Mouse (Mus musculus) ES-Bruce4 (cell line): ENCODE measurements around the gene Cirbp. TPM values are rescaled to one million over a fixed set of nuclear protein-coding genes. Genes with fewer than 3 reads are reported as not detected.

ENCODE experiments used
- H3K27ac ChIP-seq: 2 replicates; pipeline ENCODE4 v1.5.1; 2012; ENCODE audit warnings: low read length, inconsistent platforms; ENCODE audit not compliant: insufficient read depth
- H3K27me3 ChIP-seq: 2 replicates; pipeline ENCODE4 v1.6.1; 2012; ENCODE audit warnings: mild to moderate bottlenecking, low read length, inconsistent platforms; ENCODE audit not compliant: control insufficient read depth, poor library complexity, insufficient read depth, severe bottlenecking
- H3K36me3 ChIP-seq: 2 replicates; pipeline ENCODE4 v1.6.1; 2012; ENCODE audit warnings: inconsistent platforms, mild to moderate bottlenecking, low read length, moderate library complexity; ENCODE audit not compliant: control insufficient read depth, poor library complexity, insufficient read depth, severe bottlenecking
- H3K4me1 ChIP-seq: one replicate; pipeline ENCODE4 v1.8.1; 2011; ENCODE audit warnings: low read length; ENCODE audit not compliant: control insufficient read depth, insufficient read depth
- H3K4me3 ChIP-seq: 2 replicates; pipeline ENCODE4 v1.5.1; 2011; ENCODE audit warnings: low read depth, mild to moderate bottlenecking, low read length
- H3K9ac ChIP-seq: 2 replicates; pipeline ENCODE4 v1.6.1; 2012; ENCODE audit warnings: low read depth, mild to moderate bottlenecking, inconsistent platforms; ENCODE audit not compliant: poor library complexity, severe bottlenecking
- H3K9me3 ChIP-seq: replicated peaks from 2 replicates; pipeline ENCODE4 v1.6.1; 2012; ENCODE audit warnings: mild to moderate bottlenecking, low read length, inconsistent platforms; ENCODE audit not compliant: control insufficient read depth, poor library complexity, insufficient read depth, severe bottlenecking
- CTCF ChIP-seq: IDR thresholded peaks from one replicate; pipeline ENCODE4 v1.8.1; 2011; ENCODE audit warnings: low read depth, low read length
- EP300 ChIP-seq: IDR thresholded peaks from 2 replicates; pipeline ENCODE4 v1.6.1; 2011; ENCODE audit warnings: low read depth, low read length; ENCODE audit not compliant: insufficient read depth
- POLR2A ChIP-seq: IDR thresholded peaks from one replicate; pipeline ENCODE4 v1.8.1; 2011; ENCODE audit warnings: low read length; ENCODE audit not compliant: insufficient read depth
- polyA plus RNA-seq: library from polyadenylated mRNA; stranded (reverse); fragments of >200 nt; gene quantifications from 2 replicates; pipeline ENCODE4 v1.2.4, GENCODE M21; 2011; ENCODE audit warnings: low read depth; ENCODE audit not compliant: missing spikeins, insufficient read depth, insufficient read length

The Cirbp gene
- polyA plus RNA-seq, 1 experiment = 51.9 TPM

- H3K9ac ChIP-seq = no peak overlapping the region
- no peaks in the 10 kb centered on the region for H3K4me1 ChIP-seq
- no peaks in the 10 kb centered on the region for H3K36me3 ChIP-seq
- no peaks in the 10 kb centered on the region for H3K9me3 ChIP-seq
- H3K4me3 ChIP-seq = no peak overlapping the region
- no peak overlapping the region for H3K27ac ChIP-seq
- H3K27me3 ChIP-seq = no peaks in the 10 kb centered on the region; the same call in 1 of the 2 replicates
- TF ChIP-seq CTCF (no peak), POLR2A (no peak), EP300 (no peak)
These were observed 28.2 kb downstream of the Cirbp start for GRCm38 (mm10) chr10:80193976-80194375.

- no peaks in the 10 kb centered on the region for H3K36me3 ChIP-seq
- TF ChIP-seq EP300 (no peak), POLR2A (no peak), CTCF (no peak)
- H3K9ac ChIP-seq = no peak overlapping the region
- no peaks in the 10 kb centered on the region for H3K4me1 ChIP-seq
- no peaks in the 10 kb centered on the region; the same call in 1 of the 2 replicates for H3K27me3 ChIP-seq
- no peak overlapping the region for H3K27ac ChIP-seq
- no peak overlapping the region for H3K4me3 ChIP-seq
- H3K9me3 ChIP-seq = no peaks in the 10 kb centered on the region
These were observed 28.7 kb downstream of the Cirbp start for GRCm38 (mm10) chr10:80194441-80194840.

- no peaks in the 10 kb centered on the region for H3K36me3 ChIP-seq
- no peak for TF ChIP-seq POLR2A
- TF ChIP-seq CTCF = no peak
- no peak for TF ChIP-seq EP300
- no peaks in the 10 kb centered on the region for H3K4me1 ChIP-seq
- no peak overlapping the region for H3K9ac ChIP-seq
- no peaks in the 10 kb centered on the region for H3K9me3 ChIP-seq
- H3K27ac ChIP-seq = no peak overlapping the region
- H3K4me3 ChIP-seq = no peak overlapping the region
- H3K27me3 ChIP-seq = no peaks in the 10 kb centered on the region
These were observed 30.4 kb downstream of the Cirbp start for GRCm38 (mm10) chr10:80196167-80196566.

- H3K27ac ChIP-seq = no peak overlapping the region
- H3K9me3 ChIP-seq = no peaks in the 10 kb centered on the region
- TF ChIP-seq EP300 (no peak), POLR2A (no peak), CTCF (no peak)
- no peaks in the 10 kb centered on the region for H3K36me3 ChIP-seq
- no peak overlapping the region for H3K9ac ChIP-seq
- no peaks in the 10 kb centered on the region for H3K4me1 ChIP-seq
- H3K27me3 ChIP-seq = no peaks in the 10 kb centered on the region
- no peak overlapping the region for H3K4me3 ChIP-seq
These were observed 31.2 kb downstream of the Cirbp start for GRCm38 (mm10) chr10:80196778-80197581.

- Histone ChIP-seq H3K27me3 (no peaks in the 10 kb centered on the region), H3K4me1 (peaks cover 2% of the 10 kb centered on the region), H3K9me3 (no peaks in the 10 kb centered on the region), H3K4me3 (no peak overlapping the region), H3K27ac (no peak overlapping the region), H3K9ac (no peak overlapping the region), H3K36me3 (no peaks in the 10 kb centered on the region)
- TF ChIP-seq POLR2A (no peak), CTCF (peak; percentile 88)
These were observed 33.7 kb downstream of the Cirbp start for GRCm38 (mm10) chr10:80199440-80200008.

- Histone ChIP-seq H3K9me3 (no peaks in the 10 kb centered on the region), H3K36me3 (no peaks in the 10 kb centered on the region), H3K4me3 (peak overlapping the region; percentile 23; the same call in 1 of the 2 replicates), H3K4me1 (peaks cover 2% of the 10 kb centered on the region), H3K27me3 (no peaks in the 10 kb centered on the region), H3K27ac (no peak overlapping the region), H3K9ac (no peak overlapping the region)
- no peak for TF ChIP-seq CTCF
- no peak for TF ChIP-seq EP300
- TF ChIP-seq POLR2A = no peak
These were observed 34.7 kb downstream of the Cirbp start for GRCm38 (mm10) chr10:80200485-80200884.
